Mouse (Mus musculus) heart, adult 2 months (tissue): ENCODE results near the gene Olfr620.

ENCODE experiments used
- EP300 ChIP-seq: fragments of 200-500 bp; IDR thresholded peaks from 2 replicates; pipeline ENCODE4 v1.6.1; 2011; ENCODE audit warnings: low read depth, low read length, control low read depth; ENCODE audit not compliant: insufficient read depth
- POLR2A ChIP-seq: fragments of 200-500 bp; IDR thresholded peaks from 2 replicates; pipeline ENCODE4 v1.6.1; 2011; ENCODE audit warnings: mild to moderate bottlenecking, low read depth, low read length, control low read depth; ENCODE audit not compliant: insufficient read depth

- no peak for TF ChIP-seq EP300
- TF ChIP-seq POLR2A, result no peak
Measured at GRCm38 (mm10) chr7:103636795-103637194, 24.5 kb upstream of the Olfr620 start.
